Mouse (Mus musculus): ENCODE measurements around the gene Gm6482. TPM values are rescaled to one million over a fixed set of nuclear protein-coding genes. Genes with fewer than 3 reads are reported as not detected.
"Not testable (repeated sequence)": the region's sequence is repeated elsewhere in the genome, so short reads cannot be mapped to it uniquely, and the experiment has no call there.

Gene Gm6482
- not detected in 2 replicates for polyA plus RNA-seq (2015; fragmentation: Nextera tagmentation; extraction: Ambion mirVana)

GRCm38 (mm10) chr14:41408181-41408580, at the start of gene Gm6482:
Gene Gm6482 (minus strand): TSS chr14:41408281.
- not testable (repeated sequence) for H3K9me3 ChIP-seq (ENCODE audit: low read length); H3K9ac ChIP-seq (replicated peaks; ENCODE audit: low read depth); H3K27me3 ChIP-seq (replicated peaks; ENCODE audit: insufficient read depth, low read length); H3K4me3 ChIP-seq (ENCODE audit: low read depth, low read length); H3K27ac ChIP-seq (ENCODE audit: low read length); H3K36me3 ChIP-seq (ENCODE audit: insufficient read depth, low read length); DNase-seq (ENCODE audit: low spot score); H3K4me2 ChIP-seq (replicated peaks; ENCODE audit: low read depth, low read length); H3K4me1 ChIP-seq (ENCODE audit: insufficient read depth, low read depth, low read length); ATAC-seq
- no CpG with 5 or more reads among the region's 2 CpGs for WGBS

- not testable (repeated sequence) for H3K4me2 ChIP-seq (replicated peaks; ENCODE audit: low read depth, low read length); H3K4me3 ChIP-seq (ENCODE audit: low read depth, low read length); H3K9ac ChIP-seq (replicated peaks; ENCODE audit: low read depth); H3K9me3 ChIP-seq (ENCODE audit: low read length); H3K27me3 ChIP-seq (replicated peaks; ENCODE audit: insufficient read depth, low read length); H3K27ac ChIP-seq (ENCODE audit: low read length); H3K4me1 ChIP-seq (ENCODE audit: insufficient read depth, low read depth, low read length); ATAC-seq; H3K36me3 ChIP-seq (ENCODE audit: insufficient read depth, low read length); DNase-seq (ENCODE audit: low spot score)
- WGBS = no CpG with 5 or more reads among the region's 2 CpGs
Measured at GRCm38 (mm10) chr14:41453418-41453817, 45.3 kb upstream of the Gm6482 start, which contains the start of gene Gm7954. Gene Gm7954 (minus strand): TSS chr14:41453518.

- H3K4me2 ChIP-seq (replicated peaks; ENCODE audit: low read depth, low read length) = not testable (repeated sequence)
Measured at GRCm38 (mm10) chr14:41425393-41426075, 17.5 kb upstream of the Gm6482 start.

GRCm38 (mm10) chr14:41424694-41425093, 16.6 kb upstream of the Gm6482 start:
- H3K27ac ChIP-seq (ENCODE audit: low read length); ATAC-seq; H3K4me3 ChIP-seq (ENCODE audit: low read depth, low read length); H3K9me3 ChIP-seq (ENCODE audit: low read length); H3K9ac ChIP-seq (replicated peaks; ENCODE audit: low read depth); H3K36me3 ChIP-seq (ENCODE audit: insufficient read depth, low read length); H3K27me3 ChIP-seq (replicated peaks; ENCODE audit: insufficient read depth, low read length); H3K4me2 ChIP-seq (replicated peaks; ENCODE audit: low read depth, low read length); H3K4me1 ChIP-seq (ENCODE audit: insufficient read depth, low read depth, low read length): not testable (repeated sequence)
- peak; percentile 2 for DNase-seq (ENCODE audit: low spot score)
- WGBS = 16% methylated on average over 10 of the region's 14 CpGs

More at GRCm38 (mm10) chr14:41425393-41426075, 17.5 kb upstream of the Gm6482 start:
- 15% methylated on average over 9 of the region's 16 CpGs for WGBS
- H3K9ac ChIP-seq (replicated peaks; ENCODE audit: low read depth); ATAC-seq; H3K4me3 ChIP-seq (ENCODE audit: low read depth, low read length); H3K4me1 ChIP-seq (ENCODE audit: insufficient read depth, low read depth, low read length); H3K36me3 ChIP-seq (ENCODE audit: insufficient read depth, low read length); H3K27ac ChIP-seq (ENCODE audit: low read length); H3K27me3 ChIP-seq (replicated peaks; ENCODE audit: insufficient read depth, low read length); H3K9me3 ChIP-seq (ENCODE audit: low read length): not testable (repeated sequence)
- TF ChIP-seq CTCF (IDR thresholded peaks at IDR 0.05) = peak; percentile 41
- peak; percentile 3 for DNase-seq (ENCODE audit: low spot score)

GRCm38 (mm10) chr14:41386279-41386678, 21.8 kb downstream of the Gm6482 start, which contains the start of gene Gm7945:
Gene Gm7945 (minus strand): TSS chr14:41386379.
- ATAC-seq; H3K27me3 ChIP-seq (replicated peaks; ENCODE audit: insufficient read depth, low read length); H3K4me3 ChIP-seq (ENCODE audit: low read depth, low read length); H3K9ac ChIP-seq (replicated peaks; ENCODE audit: low read depth); H3K9me3 ChIP-seq (ENCODE audit: low read length); DNase-seq (ENCODE audit: low spot score); H3K4me2 ChIP-seq (replicated peaks; ENCODE audit: low read depth, low read length); H3K27ac ChIP-seq (ENCODE audit: low read length); H3K4me1 ChIP-seq (ENCODE audit: insufficient read depth, low read depth, low read length); H3K36me3 ChIP-seq (ENCODE audit: insufficient read depth, low read length): not testable (repeated sequence)
- WGBS = no CpG with 5 or more reads among the region's 3 CpGs

Other genes starting within 250 kb of the Gm6482 start
- gene Sftpd, start 223.1 kb downstream of the Gm6482 start, polyA plus RNA-seq (2015; fragmentation: Nextera tagmentation; extraction: Ambion mirVana) = 1,484 and 1,674 TPM in 2 replicates
- 0.07 and 0.11 TPM in 2 replicates for gene Gm2832, start 129.5 kb downstream of the Gm6482 start, polyA plus RNA-seq (2015; fragmentation: Nextera tagmentation; extraction: Ambion mirVana)
- gene Gm5798, start 59.7 kb downstream of the Gm6482 start, polyA plus RNA-seq (2015; fragmentation: Nextera tagmentation; extraction: Ambion mirVana) = not detected in 2 replicates
- gene Gm7945, start 21.9 kb downstream of the Gm6482 start, polyA plus RNA-seq (2015; fragmentation: Nextera tagmentation; extraction: Ambion mirVana) = not detected in 2 replicates
- not detected in 2 replicates for gene Gm7954, start 45.2 kb upstream of the Gm6482 start, polyA plus RNA-seq (2015; fragmentation: Nextera tagmentation; extraction: Ambion mirVana)
- not detected in 2 replicates for gene Gm3486, start 81.2 kb upstream of the Gm6482 start, polyA plus RNA-seq (2015; fragmentation: Nextera tagmentation; extraction: Ambion mirVana)
- not detected in 2 replicates for gene Gm7970, start 147.3 kb upstream of the Gm6482 start, polyA plus RNA-seq (2015; fragmentation: Nextera tagmentation; extraction: Ambion mirVana)
- gene 1700049E17Rik2, start 164.9 kb upstream of the Gm6482 start, polyA plus RNA-seq (2015; fragmentation: Nextera tagmentation; extraction: Ambion mirVana) = not detected in 2 replicates
- not detected in 2 replicates for gene Gm3072, start 216.3 kb upstream of the Gm6482 start, polyA plus RNA-seq (2015; fragmentation: Nextera tagmentation; extraction: Ambion mirVana)
- gene Gm3676, start 238.2 kb upstream of the Gm6482 start, polyA plus RNA-seq (2015; fragmentation: Nextera tagmentation; extraction: Ambion mirVana) = not detected in 2 replicates

Data from lung, postnatal 0 days (tissue).